Mouse (Mus musculus) small intestine, adult 2 months (tissue): ENCODE results near the gene Uhrf1bp1.

Experiments
- CTCF ChIP-seq: fragments of 200-500 bp; IDR thresholded peaks from 2 replicates; pipeline ENCODE4 v1.5.1; 2012; ENCODE audit warnings: low read depth, mild to moderate bottlenecking, control low read depth, inconsistent platforms, low read length, moderate library complexity, mixed read lengths; ENCODE audit not compliant: insufficient replicate concordance, insufficient read length; ENCODE audit errors: extremely low read depth
- POLR2A ChIP-seq: fragments of 200-500 bp; IDR thresholded peaks from 2 replicates; pipeline ENCODE4 v1.6.1; 2012; ENCODE audit warnings: low read depth, mild to moderate bottlenecking, control low read depth, inconsistent platforms, low read length, moderate library complexity

- TF ChIP-seq POLR2A (no peak), CTCF (no peak)
These were observed 34.6 kb upstream of the Uhrf1bp1 start for GRCm38 (mm10) chr17:27821407-27822338.
